Mouse (Mus musculus) heart, adult 8-10 months (tissue): ENCODE results near the gene Panx3. TPM values are rescaled to one million over a fixed set of nuclear protein-coding genes. Genes with fewer than 3 reads are reported as not detected.

ENCODE experiments used
- DNase-seq: peaks from one replicate; pipeline ENCODE4 v3.0.0; 2022; ENCODE audit warnings: low spot score
- total RNA-seq, 4 experiments: library from RNA; stranded (reverse); gene quantifications; 2 replicates each; pipeline ENCODE4 v1.2.4; 2022

Gene Panx3
- total RNA-seq, 4 experiments from 2014 or later = not detected

DNA sequence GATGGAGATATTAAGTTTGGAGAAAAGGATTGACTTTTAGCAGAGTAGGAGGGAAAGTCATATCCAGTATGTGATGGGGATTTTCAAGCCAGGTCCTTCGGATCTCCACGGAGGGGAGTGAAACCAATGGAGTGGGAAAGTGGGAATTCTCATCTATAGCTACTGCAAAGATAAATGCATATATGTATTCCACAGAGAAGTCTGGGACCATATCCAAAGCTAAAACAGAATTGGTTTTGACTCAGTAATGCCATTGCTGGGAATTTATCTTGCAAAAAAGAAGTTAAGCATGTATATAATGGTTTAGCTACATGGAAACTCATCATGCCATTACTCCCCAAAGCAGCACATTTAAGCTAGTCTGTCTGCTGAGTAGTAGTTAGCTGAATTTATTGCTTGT is 36.7 kb downstream of the Panx3 start:
- DNase-seq = no peak

DNA sequence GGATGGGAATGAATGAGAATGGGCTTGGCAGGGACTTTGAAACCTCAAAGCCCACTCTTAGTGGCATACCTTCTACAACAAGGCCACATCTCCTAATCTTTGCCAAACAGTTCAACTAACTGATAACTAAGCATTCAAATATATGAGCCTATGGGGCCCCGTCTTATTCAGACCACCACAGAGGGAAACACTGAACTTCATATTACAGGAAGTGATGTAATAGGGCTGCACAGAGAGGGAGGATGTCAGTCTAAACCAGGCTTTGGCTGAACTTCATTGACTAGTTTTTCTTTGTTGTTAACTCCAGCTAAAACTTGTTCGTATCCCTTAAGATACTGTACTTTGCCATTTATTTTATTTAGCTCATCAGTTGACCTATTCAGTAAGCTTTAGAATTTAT is 39.1 kb downstream of the Panx3 start:
- DNase-seq = no peak

DNA sequence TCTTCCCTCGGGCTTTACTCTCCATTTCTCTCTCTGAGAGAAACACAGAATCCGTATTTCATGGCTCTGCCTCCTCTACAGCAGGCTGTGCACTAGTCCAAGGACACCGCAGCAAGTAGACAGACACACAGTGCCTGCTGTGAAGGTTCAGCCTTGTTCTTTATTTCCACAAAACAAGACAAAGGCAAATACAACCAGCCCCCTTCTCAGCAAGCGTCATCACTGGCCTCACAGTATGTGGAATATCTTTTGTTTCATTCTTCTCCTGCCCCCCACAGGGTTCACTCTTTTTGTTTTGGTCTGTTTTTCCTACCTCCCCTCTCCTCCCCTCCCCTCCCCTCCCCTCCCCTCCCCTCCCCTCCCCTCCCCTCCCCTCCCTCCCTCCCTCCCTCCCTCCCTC is 40.5 kb downstream of the Panx3 start:
- no peak for DNase-seq

DNA sequence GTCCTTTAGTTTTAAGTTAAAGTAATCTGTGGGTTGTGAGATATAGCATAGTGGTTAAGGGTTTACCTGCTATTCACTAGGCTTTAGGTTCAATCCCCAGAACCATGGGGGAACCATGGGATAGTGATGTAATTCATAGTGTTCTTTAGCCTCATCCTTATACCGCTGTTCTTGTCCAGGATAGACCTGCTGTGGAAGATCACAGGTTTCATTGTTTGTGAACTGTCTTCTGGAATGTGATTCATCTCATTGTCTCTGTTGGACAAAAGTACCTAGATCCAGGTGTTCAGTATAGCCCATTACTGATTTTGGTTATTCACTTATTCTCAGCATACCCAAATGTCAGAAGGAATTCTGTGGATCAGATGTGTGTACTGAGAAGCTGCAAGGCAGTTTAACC is 41.8 kb downstream of the Panx3 start:
- DNase-seq = no peak

DNA sequence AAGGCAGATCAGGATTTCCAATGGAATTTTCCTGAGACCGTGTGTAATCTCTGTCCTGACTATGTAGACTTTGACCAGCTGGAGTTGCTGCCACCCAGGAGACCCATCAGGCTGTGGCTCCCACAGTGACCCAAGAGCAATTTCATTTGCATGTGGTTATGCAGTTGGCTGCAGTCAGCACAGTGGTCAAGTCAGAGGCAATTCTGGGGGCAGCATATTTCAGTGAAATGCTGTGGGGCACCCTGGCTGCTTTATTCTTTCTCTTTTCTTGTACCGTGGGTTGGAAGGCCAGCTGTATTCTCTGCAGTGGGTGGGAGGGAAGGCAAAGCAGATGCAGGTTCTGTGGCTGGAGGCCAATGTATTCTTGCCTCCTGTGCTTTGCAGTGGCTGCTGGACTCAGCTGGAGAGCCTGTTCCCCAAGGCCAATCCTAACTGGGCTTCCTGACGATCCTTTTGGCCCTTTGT is 42.9 kb downstream of the Panx3 start:
- no peak for DNase-seq

DNA sequence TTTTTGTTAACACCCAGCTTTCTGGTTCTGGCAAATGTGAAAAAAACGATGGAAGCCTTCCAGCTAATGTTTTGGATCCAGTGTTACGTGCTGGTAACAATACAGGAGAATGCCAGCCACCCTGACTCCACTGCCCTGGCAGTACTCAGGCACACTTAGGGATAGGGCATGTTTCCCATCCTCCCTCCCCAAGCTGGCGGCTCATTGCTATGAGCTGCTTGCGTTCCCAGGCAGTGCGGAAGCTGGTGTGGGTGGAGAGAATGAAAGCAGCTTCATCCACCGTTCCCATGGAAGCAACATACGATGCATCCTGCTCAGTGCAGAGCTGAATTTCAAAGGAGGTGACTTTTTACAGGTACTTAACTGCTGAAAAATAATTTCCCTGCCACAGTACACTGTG is 43.4 kb downstream of the Panx3 start:
- DNase-seq = peak; percentile 19

DNA sequence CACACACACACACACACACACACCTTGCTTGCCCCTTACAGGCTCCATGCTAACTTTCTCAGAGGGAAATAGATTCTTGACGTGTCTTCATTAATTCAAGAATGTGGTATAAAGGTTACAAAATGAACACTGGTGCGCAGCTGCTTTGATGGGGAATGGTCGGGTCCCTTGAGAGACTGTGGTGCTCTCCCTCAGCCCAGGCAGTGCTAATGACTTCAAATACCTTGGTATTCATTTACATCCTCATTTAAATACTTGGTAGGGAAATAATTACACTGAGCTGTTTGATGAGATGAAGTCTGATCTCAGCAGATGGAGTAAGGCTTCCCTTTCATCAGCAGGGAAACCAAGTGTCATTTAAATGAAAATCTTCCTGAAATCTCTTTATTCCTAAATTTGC is 43.9 kb downstream of the Panx3 start:
- DNase-seq = no peak

DNA sequence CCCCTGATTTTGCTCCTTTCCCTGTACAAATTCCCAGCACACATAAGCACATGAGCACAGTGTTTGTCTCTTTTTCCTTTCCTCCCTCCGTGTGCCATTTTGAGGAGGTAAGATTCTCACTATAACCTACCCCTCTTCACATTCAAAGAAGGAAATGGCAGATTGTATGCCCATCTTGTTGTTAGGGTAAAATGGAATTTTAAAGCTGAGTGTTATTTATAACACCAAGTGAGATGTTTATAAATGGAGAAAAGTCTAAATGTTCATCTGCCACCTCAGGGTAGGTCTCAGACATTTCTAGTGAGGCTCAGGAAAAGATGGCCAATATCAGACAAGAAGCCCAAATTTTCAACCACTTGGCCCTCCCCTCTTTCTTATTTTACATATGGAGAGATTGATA is 44.5 kb downstream of the Panx3 start:
- no peak for DNase-seq

DNA sequence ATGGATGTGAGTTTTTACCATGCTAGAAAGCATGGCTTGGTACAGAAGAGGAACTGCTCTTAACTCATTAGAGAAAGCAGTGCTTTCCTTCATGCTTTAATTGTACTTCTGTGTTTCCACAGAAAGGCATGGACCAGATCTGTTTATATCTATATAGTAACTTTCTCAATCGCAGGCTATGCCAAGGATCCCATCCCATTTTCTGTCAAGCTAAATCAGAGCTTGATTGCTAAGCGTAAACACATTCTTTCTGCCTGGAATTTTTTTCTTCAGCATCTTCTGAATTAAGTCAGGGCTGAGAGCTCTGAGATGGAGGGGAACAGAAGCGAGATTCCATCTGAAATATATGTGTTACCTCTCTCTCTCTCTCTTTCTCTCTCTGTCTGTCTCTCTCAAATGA is 45.1 kb downstream of the Panx3 start:
- no peak for DNase-seq

DNA sequence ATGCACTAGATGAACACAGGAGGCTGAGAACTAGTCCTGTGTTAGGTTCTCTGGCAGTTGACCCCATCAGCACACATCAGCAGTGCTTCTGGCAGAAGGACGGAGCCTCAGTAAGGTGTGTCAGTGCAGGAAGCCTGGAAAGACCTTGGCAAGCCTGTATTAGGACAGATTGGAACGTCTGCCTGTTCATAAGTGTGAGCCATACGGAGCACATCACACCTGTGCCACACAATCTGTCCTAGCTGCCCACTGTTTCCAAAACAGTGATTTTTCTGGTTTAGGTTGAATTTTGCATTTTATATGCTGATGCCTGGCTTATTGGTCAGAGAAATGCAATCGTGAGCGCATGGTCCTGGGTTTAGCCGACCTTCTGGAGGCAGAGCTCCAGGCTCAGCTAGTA is 47.7 kb downstream of the Panx3 start:
- DNase-seq = no peak

DNA sequence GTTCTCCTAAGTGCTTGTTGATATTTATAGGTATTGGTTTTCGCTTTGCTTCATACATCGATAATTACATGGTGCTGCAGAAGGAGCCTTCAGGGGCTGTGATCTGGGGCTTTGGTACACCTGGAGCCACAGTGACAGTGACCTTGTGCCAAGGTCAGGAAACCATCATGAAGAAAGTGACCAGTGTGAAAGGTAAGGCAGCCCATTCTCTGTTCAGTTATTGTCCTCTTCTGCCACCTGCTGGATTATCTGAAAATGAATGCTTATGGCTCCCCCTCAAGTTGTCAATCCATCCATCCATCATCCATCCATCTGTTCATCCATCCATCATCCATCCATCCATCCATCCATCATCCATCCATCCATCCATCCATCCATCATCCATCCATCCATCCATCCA is 52.3 kb downstream of the Panx3 start:
- peak; percentile 67 for DNase-seq

DNA sequence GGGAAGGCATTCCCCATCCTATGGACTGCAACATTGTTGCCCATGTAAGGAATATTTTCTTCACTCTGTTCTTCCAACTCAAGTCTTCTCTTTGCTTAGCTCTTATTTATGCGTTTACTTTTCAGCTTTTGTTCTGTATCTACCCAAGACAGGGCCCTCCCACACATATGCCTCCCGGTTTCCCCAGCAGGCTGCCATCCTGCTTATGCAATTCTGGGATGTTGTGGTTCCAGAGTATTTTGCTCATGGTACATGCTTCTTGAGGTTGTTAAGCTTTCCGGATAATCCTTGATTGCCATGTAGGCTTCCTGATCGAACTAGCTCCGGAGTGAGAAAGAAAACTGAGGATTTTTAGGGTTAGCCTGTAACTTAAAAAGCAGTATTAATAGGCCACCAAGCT is 53.8 kb downstream of the Panx3 start:
- no peak for DNase-seq

DNA sequence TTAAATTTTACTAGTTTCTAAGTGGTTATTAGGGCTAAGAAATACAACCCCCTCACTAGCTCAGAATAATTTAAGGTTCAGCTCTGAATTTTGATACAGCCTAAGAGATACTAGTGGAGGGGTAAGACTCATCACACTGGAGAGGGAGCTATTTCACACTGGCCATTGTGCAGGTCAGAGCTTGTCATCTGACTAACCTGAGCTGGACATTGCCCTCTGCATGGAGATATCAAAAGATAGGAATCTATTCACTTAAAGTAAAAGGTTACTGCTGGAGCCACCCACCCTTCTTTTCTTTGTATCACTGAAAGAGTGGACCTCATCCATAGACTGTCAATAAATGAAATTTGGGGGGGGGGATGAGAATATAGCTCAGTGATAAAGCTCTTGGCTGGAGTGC is 54.7 kb downstream of the Panx3 start:
- no peak for DNase-seq

DNA sequence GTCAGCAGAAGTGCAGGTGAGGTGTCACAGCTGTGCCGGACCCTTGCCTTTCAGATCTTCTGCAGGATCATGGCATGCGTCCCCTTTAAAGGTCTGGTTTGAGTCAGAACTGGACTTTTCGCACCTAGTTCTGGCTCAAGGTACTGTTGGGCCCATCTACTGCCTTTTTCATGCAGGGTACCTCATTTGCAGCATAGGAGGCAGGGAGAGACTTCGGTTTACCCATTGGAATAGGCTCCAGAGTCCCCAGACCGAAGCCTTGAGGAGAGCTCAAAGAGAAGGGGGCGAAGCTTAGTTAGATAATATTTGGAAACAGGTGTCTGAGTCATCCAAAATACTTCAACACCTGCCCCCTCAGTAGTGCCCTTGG is 55.1 kb downstream of the Panx3 start:
- no peak for DNase-seq

DNA sequence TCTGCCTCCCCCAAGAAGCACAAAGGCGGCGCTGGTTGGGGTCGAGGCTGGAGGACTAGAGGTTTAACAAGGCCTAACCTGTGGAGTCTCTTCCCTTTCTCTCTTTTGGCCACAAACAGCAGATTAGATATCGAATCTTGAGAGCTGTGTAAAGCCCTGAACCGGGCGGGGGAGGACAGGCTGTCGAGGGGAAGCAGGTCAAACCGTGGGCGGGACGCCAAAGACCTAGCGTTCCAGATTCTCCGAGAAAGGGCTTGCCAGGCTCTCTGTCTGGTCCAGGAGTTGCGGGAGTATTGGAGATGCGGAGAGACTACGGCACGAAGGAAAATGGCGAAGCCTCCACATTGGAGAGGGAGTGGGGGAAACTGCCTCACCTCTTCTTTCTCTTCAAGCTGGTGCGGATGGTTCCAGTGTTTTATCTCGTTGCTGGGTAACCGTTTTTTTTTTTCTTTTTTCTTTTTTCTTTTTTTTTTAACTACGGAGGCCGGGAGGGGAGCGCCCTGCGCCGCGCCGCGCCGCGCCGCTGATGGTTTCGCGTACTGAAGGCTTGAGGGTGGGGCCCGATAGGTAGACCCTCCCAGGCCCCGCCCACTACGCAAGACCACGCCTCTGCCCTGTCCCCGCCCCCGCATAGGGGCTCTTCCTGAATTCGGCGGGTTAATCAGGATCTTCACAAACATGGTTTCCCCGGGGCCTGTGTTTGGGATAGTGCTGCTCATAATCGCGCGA is 55.7 kb downstream of the Panx3 start, which contains the start of gene Spa17:
Gene Spa17, minus strand, starts transcription at position 541 of the 729 bp plus-strand sequence.
- peak; percentile 85 for DNase-seq

Other genes with a start within 250 kb of the Panx3 start
- gene Robo3, start 236.0 kb downstream of the Panx3 start, total RNA-seq = not detected
- 1 to 10 TPM; 3.5 to 7.7 (median 5.4) TPM for gene Msantd2, start 179.9 kb downstream of the Panx3 start, total RNA-seq
- 10 to 100 TPM; 53.1 to 62.0 (median 57.0) TPM for gene Esam, start 141.2 kb downstream of the Panx3 start, total RNA-seq
- 1 to 10 TPM; 1.9 to 5.2 (median 3.7) TPM for gene Vsig2, start 130.0 kb downstream of the Panx3 start, total RNA-seq
- gene Nrgn, start 116.3 kb downstream of the Panx3 start, total RNA-seq = 10 to 100 TPM in 2 of 4 experiments, 1 to 10 TPM in 2; 4.8 to 11.7 (median 8.5) TPM
- gene Siae, start 113.5 kb downstream of the Panx3 start, total RNA-seq = 10 to 100 TPM in 1 of 4 experiments, 1 to 10 TPM in 3; 8.4 to 10.0 (median 9.1) TPM
- 1 to 10 TPM; 2.7 to 3.6 (median 2.9) TPM for gene Spa17, start 55.5 kb downstream of the Panx3 start, total RNA-seq
- gene Tbrg1, start 11.9 kb downstream of the Panx3 start, total RNA-seq = 10 to 100 TPM; 29.8 to 35.8 (median 34.0) TPM
- not detected for gene Olfr160, start 47.0 kb upstream of the Panx3 start, total RNA-seq
- not detected for gene Olfr874, start 75.9 kb upstream of the Panx3 start, total RNA-seq
- not detected for gene Olfr875, start 102.6 kb upstream of the Panx3 start, total RNA-seq
- not detected for gene Olfr876, start 133.8 kb upstream of the Panx3 start, total RNA-seq
- not detected for gene Olfr877, start 185.0 kb upstream of the Panx3 start, total RNA-seq
- not detected for gene Olfr145, start 227.5 kb upstream of the Panx3 start, total RNA-seq
- gene Olfr878, start 248.6 kb upstream of the Panx3 start, total RNA-seq = not detected